Mouse (Mus musculus) hindbrain, embryonic 10.5 days (tissue): ENCODE measurements around the gene Aqp3. TPM values are rescaled to one million over a fixed set of nuclear protein-coding genes. Genes with fewer than 3 reads are reported as not detected.
A peak's percentile ranks its signal among the peaks of the same experiment; 100 is the strongest.
"Not testable (repeated sequence)": the region's sequence is repeated elsewhere in the genome, so short reads cannot be mapped to it uniquely, and the experiment has no call there.

Experiments
- DNase-seq: peaks from one replicate; pipeline ENCODE4 v3.0.0-alpha.2; 2017; ENCODE audit warnings: low spot score
- H3K27ac ChIP-seq: fragments of 300-500 bp; sonication (generic); 2 replicates; pipeline ENCODE4 v1.5.1; 2016; ENCODE audit warnings: mild to moderate bottlenecking, moderate library complexity
- H3K27me3 ChIP-seq: fragments of 300-500 bp; sonication (generic); 2 replicates; pipeline ENCODE4 v1.6.1; 2016; ENCODE audit warnings: mild to moderate bottlenecking; ENCODE audit not compliant: poor library complexity, insufficient read depth, severe bottlenecking
- H3K36me3 ChIP-seq: fragments of 300-500 bp; sonication (generic); 2 replicates; pipeline ENCODE4 v1.6.1; 2016; ENCODE audit warnings: mild to moderate bottlenecking, moderate library complexity
- H3K4me1 ChIP-seq: fragments of 300-500 bp; sonication (generic); replicated peaks from 2 replicates; pipeline ENCODE4 v1.6.1; 2016; ENCODE audit warnings: mild to moderate bottlenecking
- H3K4me3 ChIP-seq: fragments of 300-500 bp; sonication (generic); 2 replicates; pipeline ENCODE4 v1.5.1; 2016; ENCODE audit warnings: mild to moderate bottlenecking, moderate library complexity
- H3K9me3 ChIP-seq: fragments of 300-500 bp; sonication (generic); 2 replicates; pipeline ENCODE4 v1.6.1; 2016; ENCODE audit warnings: mild to moderate bottlenecking, moderate library complexity
- WGBS: fragments of 180-500 bp; shearing (Covaris S2); methylation state at CpG from one replicate; pipeline ENCODE4 v1.1.7; 2016; 5-methylcytosine and 5-hydroxymethylcytosine counted together
- polyA plus RNA-seq: library from polyadenylated mRNA; unstranded; fragments of >200 nt; fragmentation: Nextera tagmentation; extraction: Ambion mirVana; gene quantifications from 2 replicates; pipeline ENCODE4 v1.2.1, GENCODE M21; 2016

Gene Aqp3
- polyA plus RNA-seq, 1 experiment from 2014 or later = 3.1 TPM

DNA sequence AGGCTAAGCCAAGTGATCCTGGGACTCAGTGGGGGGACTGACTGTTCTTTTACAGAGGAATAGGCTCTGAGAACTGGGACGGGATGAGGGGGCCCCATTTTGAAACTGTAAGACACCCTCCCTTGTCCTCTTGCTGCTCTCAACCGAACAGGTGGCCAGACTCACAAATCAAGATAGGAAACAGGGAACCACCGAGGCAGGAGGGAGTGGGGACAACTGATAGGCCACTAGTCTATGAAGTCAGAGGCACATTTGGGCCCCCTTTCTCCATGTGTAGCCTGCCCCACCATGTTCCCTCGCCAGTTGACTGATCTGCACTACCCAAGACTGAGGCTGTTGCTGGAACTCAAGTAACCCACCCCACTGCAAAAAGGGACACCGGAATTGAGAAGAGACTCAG is 1.2 kb downstream of the Aqp3 start:
- Histone ChIP-seq H3K4me3 (peak overlapping the region; percentile 58; the same call in 1 of the 2 replicates), H3K36me3 (no peaks in the 10 kb centered on the region), H3K9me3 (no peaks in the 10 kb centered on the region), H3K27me3 (peaks cover 52% of the 10 kb centered on the region), H3K27ac (no peak overlapping the region), H3K4me1 (peaks cover 26% of the 10 kb centered on the region)
- DNase-seq = no peak
- 80% methylated on average over 5 of the region's 5 CpGs for WGBS

DNA sequence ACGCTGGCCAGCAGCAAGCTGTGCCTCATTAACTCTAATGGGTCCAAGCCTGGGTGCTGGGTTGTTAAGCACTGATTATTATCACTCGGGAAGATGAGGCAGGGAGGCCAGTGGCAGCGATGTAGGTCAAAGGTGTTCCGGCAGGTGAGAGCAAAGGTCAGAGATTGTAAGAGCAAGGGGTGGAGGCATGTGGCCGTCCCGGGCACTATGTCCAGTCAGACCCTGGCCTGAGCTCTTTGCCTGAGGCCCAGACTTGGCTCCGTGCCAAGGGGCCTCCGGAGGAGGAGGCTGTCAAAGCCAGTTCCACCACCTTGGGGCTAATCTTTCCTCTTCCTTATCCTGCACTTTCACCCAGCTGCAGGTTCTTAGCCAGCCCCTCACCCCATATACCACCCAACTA is 1.8 kb downstream of the Aqp3 start:
- peaks cover 29% of the 10 kb centered on the region for H3K4me1 ChIP-seq
- no peaks in the 10 kb centered on the region for H3K36me3 ChIP-seq
- WGBS = 77% methylated on average over 8 of the region's 8 CpGs
- peaks cover 52% of the 10 kb centered on the region for H3K27me3 ChIP-seq
- DNase-seq = no peak
- H3K9me3 ChIP-seq = no peaks in the 10 kb centered on the region
- no peak overlapping the region for H3K4me3 ChIP-seq
- no peak overlapping the region for H3K27ac ChIP-seq

DNA sequence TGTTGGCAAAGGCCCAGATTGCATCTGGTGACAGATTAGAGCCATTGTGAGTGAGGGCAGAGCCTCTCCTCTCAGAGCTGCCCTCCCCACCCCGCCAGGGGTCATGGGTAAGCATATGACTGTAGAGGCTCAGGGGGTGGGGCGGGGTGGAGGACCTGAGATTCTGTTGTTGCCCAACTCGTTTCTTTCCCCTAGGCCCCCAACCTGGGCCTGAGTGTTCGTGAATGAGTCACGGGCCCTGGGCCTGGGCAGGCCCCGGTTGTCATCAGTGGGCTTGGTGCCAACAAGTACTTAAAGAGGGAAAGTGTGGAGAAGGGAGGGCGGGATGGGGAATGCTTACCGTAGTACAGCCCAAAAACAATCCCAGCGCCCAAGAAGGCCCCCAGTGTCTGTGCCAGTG is 3.6 kb downstream of the Aqp3 start:
- WGBS = 82% methylated on average over 9 of the region's 9 CpGs
- H3K4me1 ChIP-seq = peaks cover 29% of the 10 kb centered on the region
- H3K27me3 ChIP-seq = peaks cover 47% of the 10 kb centered on the region
- H3K27ac ChIP-seq = no peak overlapping the region
- H3K36me3 ChIP-seq = no peaks in the 10 kb centered on the region
- no peaks in the 10 kb centered on the region for H3K9me3 ChIP-seq
- DNase-seq = no peak
- no peak overlapping the region for H3K4me3 ChIP-seq

DNA sequence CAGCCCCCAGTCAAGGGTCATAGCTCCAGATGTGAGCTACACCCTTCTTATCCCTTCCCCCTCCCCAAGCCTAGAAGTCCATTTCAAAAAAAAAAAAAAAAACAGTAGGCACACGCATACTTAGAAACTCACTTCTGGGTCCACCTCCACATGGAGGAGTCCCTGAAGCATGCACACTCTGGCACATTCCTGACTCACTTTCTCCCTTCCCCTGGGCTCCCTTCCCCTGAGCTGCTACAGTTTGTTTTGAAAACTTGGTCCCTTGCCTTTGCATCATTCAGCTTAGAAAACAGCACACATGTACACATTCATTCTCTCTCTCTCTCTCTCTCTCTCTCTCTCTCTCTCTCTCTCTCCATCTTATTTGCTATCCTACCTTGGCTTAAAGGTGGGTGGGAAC is 5.0 kb downstream of the Aqp3 start:
- no peak for DNase-seq
- no peaks in the 10 kb centered on the region for H3K36me3 ChIP-seq
- 66% methylated on average over 1 of the region's 1 CpGs for WGBS
- peaks cover 20% of the 10 kb centered on the region for H3K4me1 ChIP-seq
- no peak overlapping the region for H3K27ac ChIP-seq
- H3K4me3 ChIP-seq = no peak overlapping the region
- peaks cover 33% of the 10 kb centered on the region for H3K27me3 ChIP-seq
- no peaks in the 10 kb centered on the region for H3K9me3 ChIP-seq

DNA sequence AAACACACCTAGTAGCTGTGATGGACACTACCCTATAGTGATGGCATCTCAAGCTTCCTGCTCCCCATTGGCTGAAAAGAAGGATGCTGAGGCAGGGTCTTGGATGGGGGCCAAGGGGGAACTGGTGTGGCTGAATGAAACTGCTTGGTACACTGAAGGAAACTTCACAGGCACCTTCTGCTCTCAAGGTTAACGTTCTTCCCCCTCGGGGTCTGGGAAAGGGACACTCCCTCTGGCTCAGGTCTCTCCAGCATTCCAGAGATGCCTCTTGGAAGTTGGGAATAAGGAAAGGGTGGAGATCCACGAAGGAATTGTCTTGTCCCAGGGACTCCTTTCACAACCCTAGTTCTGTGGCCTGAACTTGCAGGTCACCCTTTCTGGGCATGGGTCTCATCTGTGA is 6.6 kb downstream of the Aqp3 start:
- no peaks in the 10 kb centered on the region for H3K9me3 ChIP-seq
- peaks cover 18% of the 10 kb centered on the region for H3K27me3 ChIP-seq
- no peaks in the 10 kb centered on the region for H3K36me3 ChIP-seq
- peaks cover 7% of the 10 kb centered on the region; the same call in 1 of the 2 replicates for H3K4me1 ChIP-seq
- H3K4me3 ChIP-seq = no peak overlapping the region
- no peak for DNase-seq
- WGBS = 62% methylated on average over 3 of the region's 3 CpGs
- H3K27ac ChIP-seq = no peak overlapping the region

GRCm38 (mm10) chr4:41089705-41090104 is 8.3 kb downstream of the Aqp3 start:
- no peak overlapping the region for H3K4me3 ChIP-seq
- no peak overlapping the region for H3K27ac ChIP-seq
- no peak for DNase-seq
- H3K4me1 ChIP-seq = 0 out of 2 replicates have a peak, but pooled peaks cover 3% of the 10 kb centered on the region
- H3K27me3 ChIP-seq = 0 out of 2 replicates have a peak, but pooled peaks cover 2% of the 10 kb centered on the region
- no peaks in the 10 kb centered on the region for H3K9me3 ChIP-seq
- H3K36me3 ChIP-seq = no peaks in the 10 kb centered on the region
- 82% methylated on average over 2 of the region's 2 CpGs for WGBS

- Histone ChIP-seq H3K4me1 (0 out of 2 replicates have a peak, but pooled peaks cover 3% of the 10 kb centered on the region), H3K9me3 (no peaks in the 10 kb centered on the region), H3K27ac (no peak overlapping the region), H3K36me3 (no peaks in the 10 kb centered on the region), H3K27me3 (no peaks in the 10 kb centered on the region), H3K4me3 (no peak overlapping the region)
- DNase-seq = no peak
- 85% methylated on average over 4 of the region's 4 CpGs for WGBS
Measured at GRCm38 (mm10) chr4:41089189-41089588, 8.8 kb downstream of the Aqp3 start.

DNA sequence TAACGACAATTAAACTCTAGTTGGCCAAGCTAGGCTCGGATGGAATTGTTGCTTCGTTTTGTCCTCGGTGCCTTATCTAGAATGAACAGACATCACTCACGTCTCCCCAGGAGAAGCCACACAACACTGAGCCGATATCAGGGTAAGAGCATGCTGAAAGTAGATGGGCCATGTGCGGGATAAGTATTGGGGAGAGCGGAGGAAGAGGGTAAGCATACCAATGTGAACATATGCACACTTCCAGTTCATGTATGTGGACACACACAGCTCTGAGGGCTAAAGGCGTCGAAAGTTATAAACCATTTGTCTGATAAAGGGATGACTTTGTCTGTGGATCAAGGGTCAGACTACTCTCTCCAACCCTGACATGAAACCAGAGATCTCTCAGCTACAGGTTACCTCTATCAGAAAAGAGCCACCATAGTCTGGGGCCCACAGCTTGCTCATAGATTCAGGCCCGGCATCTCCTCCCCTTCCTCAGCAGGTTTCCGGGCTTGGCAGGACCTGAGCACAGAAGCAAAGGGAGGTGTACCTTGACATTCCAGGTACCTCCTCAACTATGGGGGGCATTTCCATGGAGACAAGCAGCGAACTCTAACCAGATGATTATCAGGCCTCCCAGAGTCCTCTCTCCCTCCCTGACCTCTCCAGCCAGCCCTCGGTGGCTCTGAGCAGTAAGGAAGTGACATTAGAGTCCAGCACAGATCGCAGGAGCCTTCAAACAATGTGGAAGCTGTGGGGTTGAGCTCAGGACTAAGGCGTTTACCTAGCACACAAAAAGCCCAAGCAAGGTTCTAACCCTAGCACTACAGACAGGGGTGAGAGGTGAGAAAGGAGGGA is 10.3 kb downstream of the Aqp3 start:
- DNase-seq = no peak
- H3K27ac ChIP-seq = peak overlapping the region; percentile 6; the same call in 1 of the 2 replicates
- no peaks in the 10 kb centered on the region for H3K27me3 ChIP-seq
- no peak overlapping the region for H3K4me3 ChIP-seq
- no peaks in the 10 kb centered on the region for H3K36me3 ChIP-seq
- H3K9me3 ChIP-seq = no peaks in the 10 kb centered on the region
- H3K4me1 ChIP-seq = 0 out of 2 replicates have a peak, but pooled peaks cover 3% of the 10 kb centered on the region
- 82% methylated on average over 16 of the region's 16 CpGs for WGBS

- WGBS = 83% methylated on average over 9 of the region's 9 CpGs
Measured at GRCm38 (mm10) chr4:41086947-41087346, 11.0 kb downstream of the Aqp3 start.

DNA sequence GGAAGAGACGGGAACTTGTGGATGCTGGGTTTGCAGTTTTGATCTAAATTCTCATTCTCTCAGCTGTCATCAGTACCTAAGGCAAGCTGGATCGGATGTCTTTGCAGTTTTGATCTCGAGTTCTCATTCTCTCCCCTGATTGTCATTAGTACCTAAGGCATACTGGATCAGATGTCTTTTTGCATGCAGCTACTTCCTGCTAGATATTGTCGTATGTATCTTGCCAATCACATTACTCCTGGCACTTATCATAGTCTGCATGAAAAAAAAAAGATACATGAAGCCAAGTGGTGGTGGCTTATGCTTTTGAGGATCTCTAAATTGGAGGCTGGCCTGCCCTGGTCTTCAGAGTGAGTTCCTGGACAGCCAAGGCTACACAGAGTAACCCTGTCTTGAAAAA is 13.2 kb downstream of the Aqp3 start:
- H3K27ac ChIP-seq = no peak overlapping the region

More at GRCm38 (mm10) chr4:41086947-41087346, 11.0 kb downstream of the Aqp3 start:
- DNase-seq = no peak
- no peak overlapping the region for H3K27ac ChIP-seq
- H3K36me3 ChIP-seq = no peaks in the 10 kb centered on the region
- H3K4me3 ChIP-seq = no peak overlapping the region
- H3K4me1 ChIP-seq = 0 out of 2 replicates have a peak, but pooled peaks cover 3% of the 10 kb centered on the region
- H3K27me3 ChIP-seq = no peaks in the 10 kb centered on the region
- H3K9me3 ChIP-seq = no peaks in the 10 kb centered on the region

DNA sequence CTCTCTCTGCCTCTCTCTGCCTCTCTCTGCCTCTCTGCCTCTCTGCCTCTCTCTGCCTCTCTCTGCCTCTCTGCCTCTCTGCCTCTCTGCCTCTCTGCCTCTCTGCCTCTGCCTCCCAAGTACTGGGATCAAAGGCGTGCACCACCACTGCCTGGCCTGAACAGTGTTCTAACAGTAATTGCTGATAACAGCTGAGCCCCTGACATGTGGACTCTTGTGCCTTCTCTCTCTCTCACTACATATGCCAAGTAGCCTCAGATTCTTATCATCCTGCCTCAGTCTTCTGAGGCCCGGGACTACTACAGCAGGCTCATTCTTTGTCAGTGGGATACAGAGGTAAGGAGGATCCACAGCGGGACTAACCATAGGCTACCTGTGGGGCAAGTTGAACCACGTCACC is 15.2 kb downstream of the Aqp3 start:
- H3K9me3 ChIP-seq, H3K4me1 ChIP-seq, H3K27me3 ChIP-seq, H3K4me3 ChIP-seq, H3K36me3 ChIP-seq, H3K27ac ChIP-seq, DNase-seq: not testable (repeated sequence)
- 75% methylated on average over 4 of the region's 4 CpGs for WGBS

More for the DNA sequence above, 13.2 kb downstream of the Aqp3 start:
- Histone ChIP-seq H3K9me3 (no peaks in the 10 kb centered on the region), H3K4me3 (no peak overlapping the region), H3K4me1 (no peaks in the 10 kb centered on the region), H3K27me3 (no peaks in the 10 kb centered on the region), H3K36me3 (no peaks in the 10 kb centered on the region)
- DNase-seq = no peak
- 85% methylated on average over 4 of the region's 4 CpGs for WGBS

- no peak for DNase-seq
- Histone ChIP-seq H3K27ac (no peak overlapping the region), H3K4me3 (no peak overlapping the region), H3K4me1 (no peaks in the 10 kb centered on the region), H3K9me3 (no peaks in the 10 kb centered on the region), H3K27me3 (no peaks in the 10 kb centered on the region), H3K36me3 (no peaks in the 10 kb centered on the region)
- WGBS = 85% methylated on average over 5 of the region's 5 CpGs
Measured at GRCm38 (mm10) chr4:41081733-41082132, 16.2 kb downstream of the Aqp3 start.

- WGBS = 74% methylated on average over 6 of the region's 6 CpGs
- H3K36me3 ChIP-seq = no peaks in the 10 kb centered on the region
- no peak overlapping the region for H3K27ac ChIP-seq
- no peaks in the 10 kb centered on the region for H3K4me1 ChIP-seq
- no peak for DNase-seq
- H3K4me3 ChIP-seq = no peak overlapping the region
- no peaks in the 10 kb centered on the region for H3K9me3 ChIP-seq
- no peaks in the 10 kb centered on the region for H3K27me3 ChIP-seq
Measured at GRCm38 (mm10) chr4:41078726-41079125, 19.3 kb downstream of the Aqp3 start.
